Mouse (Mus musculus): ENCODE data around the gene Prkag1.

Gene Prkag1

GRCm38 (mm10) chr15:98791221-98791620, 40.1 kb downstream of the Prkag1 start:
- no peak for DNase-seq

GRCm38 (mm10) chr15:98790761-98791160, 40.6 kb downstream of the Prkag1 start:
- DNase-seq = no peak

GRCm38 (mm10) chr15:98789661-98790535, 41.4 kb downstream of the Prkag1 start, which contains the start of gene Wnt1:
TSS of gene Wnt1 (plus strand) at chr15:98789857.
- DNase-seq = peak; percentile 70

DNA sequence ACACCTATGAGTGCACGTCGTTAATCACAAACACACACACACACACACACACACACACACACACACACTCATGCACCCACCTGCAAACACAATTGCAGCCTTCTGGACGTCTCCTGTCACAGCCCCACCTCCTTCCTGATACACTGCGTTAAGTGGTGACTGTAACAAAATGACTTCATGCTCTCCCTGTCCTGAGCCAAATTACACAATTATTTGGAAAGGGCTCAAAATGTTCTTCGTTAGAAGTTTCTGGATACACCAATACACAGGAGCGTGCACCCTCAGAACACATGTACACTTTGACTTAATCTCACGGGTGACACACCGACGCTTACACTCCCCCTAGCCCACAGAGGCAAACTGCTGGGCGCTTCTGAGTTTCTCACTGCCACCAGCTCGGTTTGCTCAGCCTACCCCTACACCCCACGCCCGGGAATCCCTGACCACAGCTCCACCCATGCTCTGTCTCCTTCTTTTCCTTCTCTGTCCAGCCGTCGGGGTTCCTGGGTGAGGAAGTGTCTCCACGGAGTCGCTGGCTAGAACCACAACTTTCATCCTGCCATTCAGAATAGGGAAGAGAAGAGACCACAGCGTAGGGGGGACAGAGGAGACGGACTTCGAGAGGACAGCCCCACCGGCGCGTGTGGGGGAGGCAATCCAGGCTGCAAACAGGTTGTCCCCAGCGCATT, 42.2 kb downstream of the Prkag1 start:
- peak; percentile 39 for DNase-seq

GRCm38 (mm10) chr15:98787930-98788329, 43.4 kb downstream of the Prkag1 start:
- DNase-seq = no peak

DNA sequence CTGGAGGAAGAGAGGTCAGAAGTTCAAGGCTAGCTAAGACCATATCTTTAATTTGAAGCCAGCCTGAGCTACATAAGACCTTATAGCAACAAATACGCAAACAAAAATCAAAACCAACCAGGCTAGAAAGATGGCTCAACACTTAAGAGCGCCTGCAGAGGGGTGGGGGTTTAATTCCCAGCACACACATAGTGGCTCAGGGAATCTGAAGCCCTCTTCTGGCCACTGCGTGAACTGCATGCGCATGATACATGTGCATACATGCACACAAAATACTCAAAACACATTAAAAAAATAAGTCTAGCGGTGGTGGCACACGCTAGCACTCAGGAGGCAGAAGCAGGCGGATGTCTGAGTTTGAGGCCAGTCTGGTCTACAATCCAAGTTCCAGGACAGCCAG, 45.6 kb downstream of the Prkag1 start:
- DNase-seq = peak; percentile 34

DNA sequence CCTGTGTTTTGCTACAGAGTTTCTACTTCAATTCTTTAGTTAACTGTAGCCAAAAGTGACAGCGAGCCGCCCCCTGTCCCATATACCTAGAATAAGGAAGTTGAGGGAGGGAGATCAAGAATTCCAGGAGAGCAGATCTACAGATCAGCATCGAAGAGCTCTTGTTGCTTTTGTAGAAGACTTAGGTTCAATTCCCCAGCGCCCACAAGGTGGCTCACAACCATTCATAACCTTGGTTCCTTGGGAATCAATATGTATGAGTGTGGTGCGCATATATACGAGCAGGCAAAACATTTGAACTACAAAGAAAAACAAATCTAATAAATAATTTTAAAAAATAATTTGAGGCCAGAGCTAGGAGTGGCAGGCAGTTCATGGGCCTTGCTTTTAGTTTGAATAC, 50.2 kb downstream of the Prkag1 start:
- DNase-seq = no peak

GRCm38 (mm10) chr15:98780573-98780972, 50.7 kb downstream of the Prkag1 start:
- peak; percentile 23 for DNase-seq

- peak; percentile 30 for DNase-seq
Measured at GRCm38 (mm10) chr15:98780075-98780474, 51.2 kb downstream of the Prkag1 start.

GRCm38 (mm10) chr15:98778806-98779205, 52.5 kb downstream of the Prkag1 start:
- no peak for DNase-seq

DNA sequence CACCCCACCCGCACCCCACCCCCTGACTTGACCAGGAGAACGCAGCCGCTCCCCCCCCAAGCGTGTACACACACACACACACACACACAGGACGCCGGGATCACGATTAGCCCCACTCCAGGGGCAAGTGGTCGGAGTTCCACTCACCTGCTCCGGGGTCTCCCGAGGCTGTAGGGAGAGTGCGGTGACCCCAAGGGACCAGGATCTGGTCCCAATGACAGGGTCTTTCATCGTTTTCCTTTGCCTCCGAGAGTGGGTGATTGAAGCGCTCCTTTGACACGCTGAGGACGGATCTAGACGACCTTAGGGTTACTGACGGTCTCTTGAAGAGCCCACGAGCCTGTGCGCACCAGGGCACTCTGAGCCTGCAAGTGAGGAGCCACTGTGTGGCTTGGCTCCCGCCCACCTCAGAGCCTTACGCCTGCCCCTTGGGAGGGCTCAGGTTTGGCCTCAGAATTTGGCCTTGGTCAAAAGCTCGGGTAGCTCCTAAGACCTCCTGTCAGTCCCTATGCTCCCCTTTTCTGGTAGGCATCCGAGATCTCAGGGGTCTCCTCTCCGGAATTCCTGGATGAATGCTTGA, 53.0 kb downstream of the Prkag1 start:
- no peak for DNase-seq

- DNase-seq = no peak
Measured at GRCm38 (mm10) chr15:98777762-98778161, 53.6 kb downstream of the Prkag1 start, which contains the start of gene Wnt10b. TSS of gene Wnt10b (minus strand) at chr15:98778150.

- DNase-seq = no peak
Measured at GRCm38 (mm10) chr15:98777005-98777616, 54.2 kb downstream of the Prkag1 start.

GRCm38 (mm10) chr15:98776280-98777004, 54.9 kb downstream of the Prkag1 start:
- DNase-seq = no peak

DNA sequence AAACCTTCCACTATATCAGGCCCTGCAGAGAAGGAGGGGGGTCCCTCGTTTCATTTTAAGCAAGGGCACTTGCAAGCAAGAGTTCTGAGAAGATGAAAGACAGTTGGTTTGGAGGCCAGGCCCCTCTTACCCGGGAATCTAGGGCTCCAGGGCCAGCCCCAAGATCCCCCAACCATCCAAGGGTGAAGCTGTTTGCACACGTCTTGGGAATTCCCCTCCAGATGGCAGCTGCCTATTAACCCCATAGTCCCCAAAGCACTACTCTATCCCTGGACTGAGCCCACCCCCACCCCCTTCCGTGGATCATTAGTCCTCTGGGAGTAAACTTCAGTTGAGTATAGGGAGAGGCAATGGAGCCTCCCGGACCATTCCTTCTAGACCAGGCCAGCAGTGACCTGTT, 55.8 kb downstream of the Prkag1 start:
- no peak for DNase-seq

- DNase-seq = no peak
Measured at GRCm38 (mm10) chr15:98774096-98774495, 57.2 kb downstream of the Prkag1 start.

GRCm38 (mm10) chr15:98772511-98773211, 58.7 kb downstream of the Prkag1 start:
- DNase-seq = peak; percentile 44

- no peak for DNase-seq
Measured at GRCm38 (mm10) chr15:98771813-98772425, 59.4 kb downstream of the Prkag1 start.

GRCm38 (mm10) chr15:98768259-98768658, 63.1 kb downstream of the Prkag1 start:
- no peak for DNase-seq

- DNase-seq = no peak
Measured at GRCm38 (mm10) chr15:98765929-98766328, 65.4 kb downstream of the Prkag1 start.
